Mouse (Mus musculus) left cerebral cortex, postnatal 25 days (tissue): ENCODE data around the gene Wnk2. TPM values are rescaled to one million over a fixed set of nuclear protein-coding genes. Genes with fewer than 3 reads are reported as not detected.

Source experiments
- DNase-seq, 2 experiments: peaks; one replicate each; pipeline ENCODE4 v3.0.0; 2022; ENCODE audit warnings: low spot score in 2 of 2, mixed read lengths in 1 of 2
- intact Hi-C: fragments of 180-260 bp; cut with DNase I; formaldehyde crosslinking; loops from one replicate; pipeline ENCODE4 v1.15.1; 2025
- total RNA-seq, 2 experiments: library from RNA; stranded (reverse); gene quantifications; 2 replicates each; pipeline ENCODE4 v1.2.3; 2021

Wnk2 gene
- total RNA-seq, 2 experiments from 2014 or later: 111 to 115 TPM

DNA sequence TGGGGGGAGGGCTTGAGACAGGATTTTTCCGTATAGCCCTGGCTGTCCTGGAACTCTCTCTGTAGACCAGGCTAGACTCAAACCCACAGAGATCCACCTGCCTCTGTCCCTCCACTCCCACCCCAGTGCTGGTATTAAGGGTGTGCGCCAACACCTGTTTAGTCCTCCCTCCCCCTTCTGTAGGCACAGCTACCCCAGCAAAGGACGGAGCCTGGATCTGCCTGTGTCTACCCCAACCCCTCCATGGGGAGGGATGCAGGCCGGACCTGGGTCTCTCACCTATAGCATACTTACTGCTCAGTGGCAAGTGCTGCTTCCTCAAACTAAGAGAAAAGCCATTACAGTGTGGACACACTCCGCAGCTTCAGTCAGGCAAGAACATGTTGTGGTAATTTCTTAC is 32.5 kb upstream of the Wnk2 start:
- no peak for DNase-seq
- intact Hi-C loops: no loop called here

- DNase-seq: peak; percentile 72 to 75
- intact Hi-C loops: loop anchor here (10.0 kb wide), 1 partner anchor 524 kb away; no protein-coding TSS in a partner anchor
Measured at GRCm38 (mm10) chr13:49178839-49179585, 31.2 kb upstream of the Wnk2 start.

DNA sequence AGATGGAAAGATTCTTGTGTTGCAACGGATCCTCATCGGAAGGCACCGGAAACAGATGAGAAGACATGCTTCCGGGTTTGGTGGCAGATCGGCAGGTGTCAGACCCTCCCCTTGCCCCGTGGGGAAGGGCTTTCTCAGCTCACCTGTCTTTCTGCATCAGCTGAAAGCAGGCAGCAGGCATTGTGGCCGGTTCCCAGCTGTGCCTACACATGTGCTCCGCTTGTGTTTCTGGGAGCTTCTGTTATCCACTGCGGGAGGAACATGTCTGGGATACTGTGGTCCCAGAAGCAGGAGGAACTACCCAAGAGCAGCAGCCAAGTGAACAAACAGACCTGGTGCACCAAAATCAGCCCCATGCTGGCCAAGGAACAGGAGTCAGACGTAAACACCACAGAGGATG is 27.7 kb upstream of the Wnk2 start:
- DNase-seq: no peak
- intact Hi-C loops: loop anchor here (10.0 kb wide), 1 partner anchor 521 kb away; no protein-coding TSS in a partner anchor

GRCm38 (mm10) chr13:49172971-49173596 is 25.3 kb upstream of the Wnk2 start:
- peak; percentile 84 to 87 for DNase-seq
- intact Hi-C loops: loop anchor here (1.0 to 10.0 kb wide), 5 partner anchors 32 to 518 kb away; no protein-coding TSS in a partner anchor

GRCm38 (mm10) chr13:49172335-49172734 is 24.5 kb upstream of the Wnk2 start:
- DNase-seq: peak; percentile 61 to 92
- intact Hi-C loops: loop anchor here (2.0 to 10.0 kb wide), 4 partner anchors 115 to 518 kb away; no protein-coding TSS in a partner anchor

DNA sequence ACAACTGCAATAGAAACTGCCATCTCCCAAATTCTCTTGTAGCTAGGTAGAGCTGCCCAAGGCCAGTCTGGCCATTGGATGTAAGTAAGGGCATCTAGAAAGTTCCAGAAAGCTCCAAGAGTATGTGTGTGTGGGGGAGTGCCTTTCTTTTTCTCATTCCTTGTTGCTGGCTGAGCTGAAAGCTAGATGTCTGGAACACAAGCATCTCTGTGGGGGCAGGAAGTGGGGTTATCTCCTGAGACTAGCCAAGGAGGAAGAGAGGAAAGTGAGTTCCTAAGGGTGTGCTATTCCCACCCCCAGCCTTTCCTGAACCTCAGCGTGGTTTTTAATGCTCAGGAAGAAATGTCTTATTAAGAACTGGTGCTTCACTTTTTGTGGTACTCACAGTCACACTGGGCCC is 23.9 kb upstream of the Wnk2 start:
- intact Hi-C loops: loop anchor here (2.0 to 10.0 kb wide), 5 partner anchors 25 to 517 kb away; no protein-coding TSS in a partner anchor
- DNase-seq: peak in 1 of 2 experiments; percentile 52

DNA sequence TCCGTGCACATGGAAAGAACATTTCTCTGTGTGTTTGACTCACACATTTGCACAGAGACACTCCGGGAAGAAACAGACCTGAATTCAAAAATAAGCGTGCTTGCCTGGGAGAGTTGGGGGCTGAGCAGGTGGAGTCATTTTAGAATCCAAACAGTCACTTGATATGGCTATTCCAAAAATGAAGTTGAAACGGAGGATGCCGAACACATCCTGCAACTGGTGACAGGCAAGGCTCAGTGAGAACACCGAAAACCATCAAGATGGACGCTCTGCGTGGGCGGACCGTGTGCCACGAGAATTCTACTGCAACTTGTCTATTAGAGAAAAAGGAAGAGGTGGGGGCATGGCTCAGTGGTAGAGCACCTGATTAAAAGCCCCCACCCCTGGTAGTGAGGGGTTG is 22.8 kb upstream of the Wnk2 start:
- peak in 1 of 2 experiments; percentile 75 for DNase-seq
- intact Hi-C loops: loop anchor here (2.0 to 10.0 kb wide), 4 partner anchors 24 to 516 kb away; no protein-coding TSS in a partner anchor

GRCm38 (mm10) chr13:49169448-49170207 is 21.8 kb upstream of the Wnk2 start:
- intact Hi-C loops: loop anchor here (2.0 to 10.0 kb wide), 4 partner anchors 23 to 515 kb away; no protein-coding TSS in a partner anchor
- peak; percentile 84 to 87 for DNase-seq

DNA sequence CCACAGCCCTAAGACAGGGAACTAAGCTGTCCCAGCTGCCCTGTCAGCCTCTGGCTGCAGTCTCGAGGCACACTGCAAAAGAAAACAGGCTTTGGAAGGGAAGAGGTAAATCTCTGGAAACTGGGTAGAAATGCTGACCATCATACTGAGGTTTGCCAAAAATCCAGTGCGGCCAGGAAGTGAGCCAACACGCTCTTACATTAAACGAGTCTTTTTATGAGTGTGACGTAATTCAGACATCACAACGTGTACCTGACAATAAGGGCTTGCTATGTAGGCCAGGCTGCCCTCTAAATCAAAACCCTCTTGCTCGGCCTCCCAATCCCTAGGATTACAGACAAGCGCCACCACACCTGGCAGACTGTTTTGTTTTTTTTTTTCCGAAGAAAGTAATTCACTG is 19.3 kb upstream of the Wnk2 start:
- intact Hi-C loops: no loop called here
- no peak for DNase-seq

DNA sequence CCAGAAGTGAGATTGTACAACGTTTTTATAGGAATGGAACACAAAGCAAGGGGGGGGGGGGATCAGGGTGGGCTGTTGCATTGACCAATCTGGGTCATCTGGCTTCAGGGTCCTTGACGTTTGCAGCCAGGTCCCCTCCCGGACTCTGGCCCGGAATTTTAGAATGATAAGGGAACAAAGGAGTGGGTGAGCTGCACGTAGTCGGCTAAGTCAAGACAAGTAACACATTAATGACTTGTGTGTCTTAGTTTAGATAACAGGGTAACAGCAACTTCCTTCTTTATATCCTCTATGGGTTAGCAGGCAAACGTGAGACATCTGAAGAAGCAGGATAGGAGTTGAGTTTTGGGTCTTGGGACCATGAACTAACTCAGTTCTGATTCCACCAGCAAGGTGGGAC is 15.8 kb upstream of the Wnk2 start:
- DNase-seq: no peak
- intact Hi-C loops: no loop called here

DNA sequence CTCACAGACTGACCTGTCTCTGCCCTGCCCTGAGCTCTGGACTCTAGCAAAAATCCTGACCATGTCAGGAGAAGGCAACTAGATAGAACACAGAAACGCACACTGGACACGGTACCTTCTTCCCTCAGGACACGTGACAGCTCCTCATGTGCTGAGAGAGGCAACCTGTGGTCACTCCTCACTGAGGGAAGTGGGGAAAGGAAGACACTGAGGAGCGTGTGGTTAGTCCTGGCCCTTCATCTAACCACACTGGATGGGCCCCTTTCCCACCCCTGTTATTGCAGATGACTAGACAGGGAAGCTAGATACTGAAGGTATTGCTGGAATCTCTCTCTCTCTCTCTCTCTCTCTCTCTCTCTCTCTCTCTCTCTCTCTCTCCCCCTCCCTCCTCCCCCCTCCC is 14.9 kb upstream of the Wnk2 start:
- intact Hi-C loops: no loop called here
- DNase-seq: no peak

GRCm38 (mm10) chr13:49161236-49161635 is 13.4 kb upstream of the Wnk2 start:
- no peak for DNase-seq
- intact Hi-C loops: no loop called here

DNA sequence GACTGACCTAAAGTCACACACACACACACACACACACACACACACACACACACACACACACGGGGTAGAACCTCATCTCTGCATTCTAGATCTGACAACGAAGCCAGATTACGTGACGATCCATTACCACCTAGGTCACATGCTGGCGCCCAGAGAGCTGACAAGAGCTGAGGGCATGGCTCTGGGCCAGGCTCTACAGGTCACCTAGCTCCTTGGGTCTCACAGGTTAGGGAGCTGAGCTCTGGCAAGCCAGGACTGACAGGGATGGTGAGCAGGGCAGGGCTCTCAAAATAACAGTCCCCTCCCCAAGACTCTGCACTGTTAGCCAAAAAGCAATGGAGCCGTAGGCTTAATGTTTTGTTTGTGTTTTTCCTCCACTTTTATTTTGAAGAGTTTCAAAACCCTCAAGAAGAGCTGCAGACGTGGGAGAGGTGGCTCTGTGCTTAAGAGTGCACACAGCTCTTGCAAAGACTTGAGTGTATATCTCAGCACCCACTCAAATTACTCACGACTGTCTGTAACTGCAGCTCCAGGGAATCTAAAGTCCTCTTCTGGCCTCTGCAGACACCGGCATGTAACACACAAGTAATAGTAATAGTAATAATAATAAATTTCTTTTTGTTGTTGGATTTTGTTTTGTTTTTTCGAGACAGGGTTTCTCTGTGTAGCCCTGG is 10.4 kb upstream of the Wnk2 start:
- DNase-seq: no peak
- intact Hi-C loops: no loop called here

GRCm38 (mm10) chr13:49156645-49157044 is 8.8 kb upstream of the Wnk2 start:
- no peak for DNase-seq
- intact Hi-C loops: no loop called here

GRCm38 (mm10) chr13:49154621-49155020 is 6.8 kb upstream of the Wnk2 start:
- intact Hi-C loops: no loop called here
- no peak for DNase-seq

DNA sequence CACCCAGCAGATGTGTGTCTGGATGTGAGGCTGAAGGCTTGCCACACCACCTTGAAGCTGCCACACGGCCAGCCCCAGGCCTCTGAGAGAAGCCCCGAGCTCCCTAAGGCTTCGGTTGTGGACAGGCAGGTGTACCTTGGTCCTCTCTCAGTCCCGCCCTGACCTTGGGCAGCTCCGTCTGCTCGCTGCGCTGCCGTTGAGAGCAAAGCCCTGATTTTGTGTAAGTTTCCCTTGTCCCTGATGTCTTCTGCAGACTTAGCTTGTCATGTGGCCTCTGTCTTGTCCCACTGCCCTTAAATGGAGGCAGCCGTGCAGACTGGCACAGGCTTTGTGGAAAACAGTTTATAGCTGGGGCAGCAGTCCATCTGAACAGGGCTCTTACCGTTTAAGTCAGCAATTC is 6.2 kb upstream of the Wnk2 start:
- intact Hi-C loops: no loop called here
- DNase-seq: no peak

GRCm38 (mm10) chr13:49148687-49149086 is 873 bp upstream of the Wnk2 start:
- intact Hi-C loops: loop anchor here (5.0 kb wide), 2 partner anchors 76 to 181 kb away; partner anchors contain the start of gene Fam120a
- no peak for DNase-seq

- DNase-seq: peak; percentile 74 to 76
- intact Hi-C loops: loop anchor here (2.0 to 5.0 kb wide), 3 partner anchors 24 to 180 kb away; partner anchors contain the start of gene Fam120a
Measured at GRCm38 (mm10) chr13:49147007-49147857, 582 bp downstream of the Wnk2 start.

DNA sequence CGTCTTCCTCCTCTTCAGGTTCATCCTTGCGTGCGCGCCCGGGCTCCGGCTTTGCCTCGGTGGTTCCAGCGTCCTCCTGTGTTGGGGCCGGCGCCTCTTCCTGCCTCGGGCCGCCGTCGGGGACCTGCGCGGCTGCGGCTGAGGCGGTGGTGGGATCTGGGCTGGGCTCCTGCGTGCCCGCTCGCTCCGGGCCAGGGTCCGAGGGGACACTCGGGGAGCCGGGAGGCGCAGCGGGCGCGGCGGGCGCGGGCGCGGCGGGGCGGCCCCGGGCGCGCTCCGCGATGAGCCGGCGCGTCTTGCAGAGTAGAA is 1.2 kb downstream of the Wnk2 start:
- intact Hi-C loops: loop anchor here (2.0 to 5.0 kb wide), 3 partner anchors 24 to 179 kb away; partner anchors contain the start of gene Fam120a
- no peak for DNase-seq
